Mouse (Mus musculus): ENCODE data around the gene Ankra2.

DNA sequence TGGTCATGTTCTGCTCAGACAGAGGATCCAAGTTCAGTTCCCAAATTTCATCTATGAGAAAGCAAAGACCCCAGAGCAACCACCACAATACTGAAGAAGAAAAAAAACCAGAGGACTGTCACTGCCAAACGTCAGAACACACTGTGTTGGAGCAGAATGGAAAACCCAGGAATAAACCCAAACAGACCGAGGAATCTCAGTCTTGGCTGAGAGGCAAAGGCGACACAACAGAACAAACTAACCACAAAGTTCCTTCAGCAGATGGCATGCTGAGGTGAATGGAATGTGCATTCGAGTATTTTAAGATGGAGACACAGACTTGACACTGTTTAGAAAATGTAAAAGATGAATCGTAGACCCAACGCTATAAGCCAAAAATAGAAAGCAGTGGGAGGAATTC lies 27.4 kb upstream of the Ankra2 start:
- no peak for TF ChIP-seq CTCF (IDR thresholded peaks at IDR 0.05; ENCODE audit: extremely low read depth, insufficient read depth, insufficient read length, insufficient replicate concordance)
- TF ChIP-seq POLR2A (IDR thresholded peaks at IDR 0.05; ENCODE audit: low read depth, low read length) = no peak
